Mouse (Mus musculus) brown adipose tissue, adult 24 weeks (tissue): ENCODE data around the gene Wnt2b. TPM values are rescaled to one million over a fixed set of nuclear protein-coding genes. Genes with fewer than 3 reads are reported as not detected.

Source experiments
- H3K27ac ChIP-seq: fragments of 200-500 bp; replicated peaks from 2 replicates; pipeline ENCODE4 v1.5.1; 2012; ENCODE audit warnings: low read depth, mild to moderate bottlenecking, low read length
- H3K4me1 ChIP-seq: fragments of 200-500 bp; 2 replicates; pipeline ENCODE4 v1.6.1; 2012; ENCODE audit warnings: low read length, mixed read lengths; ENCODE audit not compliant: control insufficient read depth, insufficient read depth, insufficient read length
- H3K4me3 ChIP-seq: fragments of 200-500 bp; 2 replicates; pipeline ENCODE4 v1.5.1; 2012; ENCODE audit warnings: low read depth, mild to moderate bottlenecking, low read length, moderate library complexity; ENCODE audit not compliant: insufficient read depth
- polyA plus RNA-seq: library from polyadenylated mRNA; stranded (reverse); fragments of >200 nt; gene quantifications from 2 replicates; pipeline ENCODE4 v1.2.4, GENCODE M21; 2012; ENCODE audit not compliant: missing spikeins, insufficient read depth, insufficient read length

Gene Wnt2b
- not detected in 2 replicates for polyA plus RNA-seq

DNA sequence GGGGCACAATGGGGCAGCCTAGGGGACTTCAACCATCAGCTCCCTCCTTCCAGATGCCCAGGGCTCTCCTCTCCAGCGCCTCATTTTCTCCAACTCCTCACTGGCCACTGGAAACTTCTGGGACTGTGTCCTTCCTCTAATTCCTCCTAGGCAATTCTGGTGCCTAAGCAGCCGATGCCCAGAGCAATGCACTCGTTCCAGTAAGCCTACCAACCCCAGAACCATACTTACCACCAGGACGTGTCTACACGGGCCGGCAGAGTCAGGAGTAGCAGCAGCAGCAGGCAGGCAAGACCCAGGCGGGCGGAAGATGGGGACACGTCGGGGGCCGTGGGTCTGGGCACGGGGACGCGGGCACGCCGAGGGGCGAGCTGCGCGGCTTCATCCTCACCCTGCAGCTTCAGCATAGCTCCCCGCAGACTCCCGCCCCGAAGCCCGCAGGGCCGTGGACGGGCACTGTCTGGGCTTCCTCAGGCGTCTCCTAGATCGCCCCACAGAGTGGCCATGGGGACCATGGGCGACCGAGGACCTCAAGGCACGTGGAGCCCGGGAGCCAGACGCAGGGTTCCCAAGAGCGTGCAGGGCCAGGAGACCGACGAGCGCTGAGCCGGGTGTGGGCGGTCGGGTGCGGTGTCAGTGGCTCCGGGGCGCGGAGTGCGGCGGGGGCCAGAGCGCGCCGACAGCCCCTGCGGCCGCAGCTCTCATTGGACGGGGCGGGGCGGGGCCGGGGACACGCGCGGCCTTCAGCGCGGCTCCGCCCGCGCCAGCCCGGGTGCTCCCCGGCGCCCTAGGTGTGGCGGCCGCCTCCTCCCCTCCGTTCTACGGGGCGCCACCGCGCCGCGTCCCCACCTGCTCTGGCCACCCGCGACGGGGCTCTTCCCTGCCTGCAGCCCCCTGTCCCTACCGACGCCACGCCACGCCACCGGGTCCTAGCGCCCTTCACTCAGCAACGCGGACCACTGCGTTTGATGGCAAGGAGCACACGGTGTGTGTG, at the start of gene Wnt2b:
TSS of gene Wnt2b (minus strand) at position 856 of the 994 bp plus-strand sequence.
- 0 out of 2 replicates have a peak, but pooled peaks cover 3% of the 10 kb centered on the region for H3K4me1 ChIP-seq
- H3K4me3 ChIP-seq = peak within 1 kb of the TSS; percentile 59
- H3K27ac ChIP-seq = no peak within 1 kb of the TSS

DNA sequence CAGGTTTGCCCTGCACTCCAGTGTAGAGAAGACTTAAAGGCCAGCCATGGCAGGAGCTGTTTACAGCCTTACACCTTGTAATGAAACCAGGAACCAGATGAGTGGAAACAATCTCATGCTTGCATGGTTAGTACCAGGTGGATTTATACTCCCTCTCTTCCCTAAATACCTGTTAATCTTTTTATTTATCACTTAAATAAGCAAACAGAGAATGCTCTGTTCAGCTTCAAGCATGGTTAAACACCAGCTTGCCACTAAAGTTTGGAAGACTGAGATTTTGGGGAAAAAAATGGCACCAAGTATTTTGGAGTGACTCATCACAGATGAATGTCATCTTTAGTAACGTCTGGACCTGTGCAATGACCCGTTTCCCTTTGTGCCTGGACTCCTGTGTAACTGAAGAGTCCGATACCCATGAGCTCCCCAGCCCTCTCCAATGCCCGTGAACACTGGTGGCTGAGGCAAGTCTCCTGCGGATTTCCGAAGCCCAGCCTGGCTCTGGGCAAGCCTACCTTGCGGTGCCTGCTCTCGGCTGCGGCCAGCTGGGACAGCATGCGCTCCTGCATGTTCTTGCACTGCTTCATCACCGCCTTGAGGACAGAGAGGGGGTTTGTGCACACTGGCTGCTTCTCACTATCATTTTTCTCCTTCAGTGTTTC, 49.1 kb upstream of the Wnt2b start:
- Histone ChIP-seq H3K4me1 (peaks cover 12% of the 10 kb centered on the region; the same call in 1 of the 2 replicates), H3K27ac (no peak overlapping the region), H3K4me3 (no peak overlapping the region)

DNA sequence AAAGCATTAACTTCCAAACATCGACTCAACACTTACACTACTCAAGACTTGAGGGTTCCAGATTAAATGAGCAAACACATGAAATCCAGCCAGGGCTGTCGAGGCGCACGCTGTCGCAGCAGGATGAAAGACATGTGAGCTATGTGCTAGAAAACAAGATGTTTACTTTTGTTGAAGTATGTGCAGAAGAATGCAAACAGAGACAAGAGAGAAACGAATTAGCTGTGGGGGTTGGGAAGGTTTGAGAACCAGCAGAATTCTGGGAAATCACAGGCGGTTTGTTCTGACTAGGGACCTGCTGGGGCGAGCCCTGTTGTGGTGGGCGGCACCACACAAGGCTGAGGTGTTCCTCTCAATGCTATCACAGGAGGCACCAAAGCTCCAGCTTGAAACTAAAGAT, 46.3 kb upstream of the Wnt2b start:
- H3K27ac ChIP-seq = no peak overlapping the region

DNA sequence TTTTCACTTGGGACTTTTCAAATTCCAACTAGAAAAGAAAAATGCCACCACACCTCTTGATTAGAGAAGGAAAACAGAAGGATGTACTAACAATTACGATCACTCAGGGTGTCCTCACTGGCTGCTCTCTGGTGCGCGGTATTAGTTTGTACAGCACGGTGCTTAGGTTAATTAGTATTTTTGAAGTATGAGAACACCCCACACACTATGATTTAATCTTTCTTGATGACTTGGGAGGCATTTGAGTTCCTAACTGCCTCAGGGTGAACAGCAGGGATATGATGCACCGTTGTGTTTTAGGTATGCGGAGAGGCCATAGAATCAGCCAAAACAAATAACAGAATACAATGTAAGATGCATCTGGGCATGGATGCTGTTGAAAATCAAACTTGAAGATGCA, 44.4 kb upstream of the Wnt2b start:
- no peaks in the 10 kb centered on the region for H3K4me1 ChIP-seq
- no peak overlapping the region for H3K4me3 ChIP-seq
- H3K27ac ChIP-seq = no peak overlapping the region

More for the DNA sequence above, 46.3 kb upstream of the Wnt2b start:
- Histone ChIP-seq H3K4me3 (no peak overlapping the region), H3K4me1 (0 out of 2 replicates have a peak, but pooled peaks cover 1% of the 10 kb centered on the region)

DNA sequence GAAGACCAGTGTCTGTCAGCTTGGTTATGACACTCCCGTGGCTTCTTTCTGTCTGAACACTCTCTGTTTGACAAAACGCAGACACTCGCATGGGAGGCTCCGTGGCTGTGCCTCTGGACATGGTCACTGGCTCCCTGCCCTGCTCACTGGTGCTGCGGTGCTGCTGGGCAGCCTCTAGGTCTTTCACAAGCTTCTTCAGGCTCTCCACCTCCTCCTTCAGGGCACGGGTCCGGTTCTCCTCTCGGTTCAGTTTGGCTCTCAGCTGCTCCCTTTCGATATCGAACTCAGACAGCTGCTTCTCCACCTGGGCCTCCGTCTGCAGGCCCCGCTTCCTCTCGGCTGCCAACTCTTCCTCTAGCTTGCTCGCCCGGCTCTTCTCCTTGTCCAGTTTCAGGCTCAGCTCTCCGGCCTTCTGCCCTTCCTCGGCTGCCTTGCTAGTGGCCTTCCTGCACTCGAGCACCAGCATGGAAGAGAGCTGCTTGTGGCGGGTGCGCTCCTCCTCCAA, 43.9 kb upstream of the Wnt2b start:
- H3K4me3 ChIP-seq = no peak overlapping the region
- H3K27ac ChIP-seq = no peak overlapping the region
- H3K4me1 ChIP-seq = no peaks in the 10 kb centered on the region

DNA sequence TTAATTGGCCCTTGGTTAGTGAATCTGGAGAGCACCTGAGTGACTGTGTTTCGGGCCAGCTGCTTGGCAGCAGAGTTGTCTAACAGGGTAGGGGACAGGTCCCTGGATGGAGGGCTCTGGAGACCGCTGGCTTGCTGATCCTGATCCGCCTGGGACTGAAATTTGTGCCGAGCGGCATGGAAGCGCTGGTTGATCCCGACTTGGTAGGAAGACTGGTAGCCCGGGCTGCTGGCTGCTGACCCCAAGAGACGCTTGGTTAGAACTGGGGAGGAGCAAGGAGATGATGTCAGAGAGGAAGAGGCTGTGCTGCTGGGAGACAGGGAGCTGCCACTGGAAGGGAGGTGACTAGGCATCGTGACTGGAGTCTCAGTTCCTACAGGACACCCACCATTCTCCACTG, 43.3 kb upstream of the Wnt2b start:
- no peak overlapping the region for H3K27ac ChIP-seq
- H3K4me3 ChIP-seq = no peak overlapping the region
- H3K4me1 ChIP-seq = no peaks in the 10 kb centered on the region

DNA sequence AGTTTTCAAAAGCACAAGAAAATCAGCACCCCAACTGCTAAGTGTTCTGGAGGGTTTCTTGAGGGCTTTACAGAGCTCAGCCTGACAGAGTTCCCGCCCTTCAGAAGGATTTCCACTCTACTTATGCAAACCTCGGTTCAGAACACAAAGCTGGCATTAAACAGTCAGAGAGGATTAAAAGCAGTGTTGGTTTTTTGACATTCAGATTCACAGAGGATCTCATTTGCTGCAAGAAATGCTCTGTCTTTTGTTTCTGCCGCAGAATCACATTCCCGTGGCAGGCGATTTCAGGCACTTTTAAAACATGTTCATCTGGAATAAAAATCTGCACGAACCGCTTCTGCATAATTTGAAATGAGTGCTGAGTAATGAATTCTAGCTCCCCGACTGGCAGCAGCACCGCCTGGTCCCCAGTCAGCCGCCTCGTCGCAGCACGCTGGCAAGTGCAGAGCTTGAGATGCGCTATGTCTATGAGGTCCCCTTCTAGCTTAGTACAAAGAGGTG, 42.3 kb upstream of the Wnt2b start:
- Histone ChIP-seq H3K27ac (no peak overlapping the region), H3K4me1 (no peaks in the 10 kb centered on the region)

DNA sequence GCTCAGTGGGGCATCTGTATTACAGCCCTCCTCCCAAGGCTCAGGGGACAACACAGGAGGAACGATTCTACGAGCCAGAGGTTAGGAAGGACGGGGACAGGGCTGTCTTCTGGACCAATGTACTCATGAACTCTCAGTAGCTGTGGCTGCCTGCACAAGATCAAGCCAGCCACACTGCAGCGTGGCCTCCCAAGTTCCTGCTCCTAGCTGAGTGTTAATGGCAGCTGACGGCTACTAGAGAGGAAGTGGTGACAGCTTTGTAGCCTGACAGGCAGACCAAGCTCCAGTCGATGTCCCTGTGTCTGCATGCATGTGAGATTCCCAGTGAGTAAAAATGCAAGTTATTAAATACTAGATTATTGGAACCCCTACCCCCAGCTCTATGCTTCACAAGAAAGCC, 39.7 kb upstream of the Wnt2b start:
- peak overlapping the region; percentile 31; the same call in 1 of the 2 replicates for H3K27ac ChIP-seq
- H3K4me1 ChIP-seq = no peaks in the 10 kb centered on the region
- H3K4me3 ChIP-seq = no peak overlapping the region

More for the DNA sequence above, 42.3 kb upstream of the Wnt2b start:
- H3K4me3 ChIP-seq = no peak overlapping the region

DNA sequence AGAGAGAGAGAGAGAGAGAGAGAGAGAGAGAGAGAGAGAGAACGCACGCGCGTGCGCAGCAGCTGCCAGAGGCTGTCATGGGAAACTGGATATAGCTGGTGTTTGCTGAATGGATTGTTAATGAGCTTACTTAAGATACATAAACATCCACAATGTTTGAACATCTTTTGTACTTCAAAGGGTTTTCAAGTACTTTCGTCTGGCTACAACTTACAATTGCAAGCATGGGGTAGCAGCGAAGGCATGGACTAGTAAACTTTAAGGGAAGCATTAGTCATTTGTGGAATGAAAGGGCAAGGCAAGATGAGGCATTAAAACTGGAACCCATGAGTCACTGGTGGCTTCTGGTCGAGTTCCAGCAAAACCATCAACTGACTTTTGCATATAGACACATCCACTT, 38.8 kb upstream of the Wnt2b start:
- Histone ChIP-seq H3K4me3 (no peak overlapping the region), H3K4me1 (peaks cover 4% of the 10 kb centered on the region; the same call in 1 of the 2 replicates), H3K27ac (no peak overlapping the region)

DNA sequence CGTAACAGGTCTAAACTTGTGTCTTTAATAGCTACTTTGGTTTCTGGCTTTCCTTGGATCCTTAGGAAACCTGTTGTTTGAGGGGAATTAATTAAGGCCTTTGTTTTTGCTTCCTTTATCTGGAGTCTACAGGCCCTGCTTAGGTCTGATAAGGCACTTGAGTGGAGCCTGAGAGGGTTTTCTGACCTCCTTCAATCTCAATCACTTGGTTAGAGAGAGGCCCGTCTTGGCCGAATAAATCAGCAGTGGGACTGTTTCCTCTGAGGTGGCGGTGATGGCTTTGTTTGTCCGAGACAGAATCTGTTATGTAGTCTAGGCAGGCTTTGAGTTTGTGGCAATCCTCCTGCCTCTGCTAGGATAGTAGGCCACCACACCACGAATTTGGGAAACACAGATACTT, 35.8 kb upstream of the Wnt2b start:
- peak overlapping the region; percentile 68 for H3K27ac ChIP-seq
- no peak overlapping the region for H3K4me3 ChIP-seq
- peaks cover 4% of the 10 kb centered on the region; the same call in 1 of the 2 replicates for H3K4me1 ChIP-seq

DNA sequence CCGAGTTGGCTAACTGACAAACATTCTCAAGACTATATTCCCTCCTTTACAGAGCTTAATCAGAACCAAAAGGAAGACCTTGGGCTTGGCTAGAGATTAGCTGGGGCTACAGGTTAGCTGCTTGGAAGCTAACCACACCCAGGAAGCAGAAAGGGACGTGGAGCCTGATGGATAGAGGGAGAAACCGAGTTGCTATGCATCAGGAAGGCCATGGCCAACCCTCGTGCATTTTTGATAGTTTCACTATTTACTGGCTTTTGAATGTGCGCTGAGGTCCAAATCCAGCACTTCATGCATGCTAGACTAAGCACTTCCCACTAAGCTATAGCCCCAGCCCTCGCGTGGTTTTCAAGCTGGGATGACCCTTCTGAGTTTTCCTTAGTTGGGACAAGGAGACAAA, 34.0 kb upstream of the Wnt2b start:
- Histone ChIP-seq H3K4me1 (peaks cover 4% of the 10 kb centered on the region; the same call in 1 of the 2 replicates), H3K27ac (no peak overlapping the region)

DNA sequence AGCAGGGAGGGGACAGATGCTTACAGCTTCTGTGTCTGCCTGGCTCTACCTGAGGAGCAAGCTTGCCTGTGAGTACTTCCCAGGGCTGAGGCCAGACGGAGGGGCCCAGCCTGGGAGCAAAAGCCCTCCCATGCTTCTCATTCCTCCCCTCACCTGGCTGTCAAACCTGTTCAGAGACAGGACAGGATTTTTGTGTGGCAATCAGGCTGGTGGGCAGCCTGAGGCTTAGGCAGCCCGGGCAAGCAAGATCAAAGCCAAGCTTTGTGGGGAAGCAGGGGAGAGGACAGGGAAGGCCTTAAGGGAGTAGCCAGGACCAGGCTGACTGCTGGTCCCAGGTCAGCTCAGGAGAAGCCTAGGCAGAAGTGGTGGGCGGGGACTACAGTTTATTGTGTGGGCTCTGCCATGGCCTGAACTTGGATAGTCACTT, 32.7 kb upstream of the Wnt2b start:
- Histone ChIP-seq H3K27ac (peak overlapping the region; percentile 60), H3K4me3 (no peak overlapping the region), H3K4me1 (peaks cover 4% of the 10 kb centered on the region; the same call in 1 of the 2 replicates)

More for the DNA sequence above, 34.0 kb upstream of the Wnt2b start:
- H3K4me3 ChIP-seq = no peak overlapping the region

DNA sequence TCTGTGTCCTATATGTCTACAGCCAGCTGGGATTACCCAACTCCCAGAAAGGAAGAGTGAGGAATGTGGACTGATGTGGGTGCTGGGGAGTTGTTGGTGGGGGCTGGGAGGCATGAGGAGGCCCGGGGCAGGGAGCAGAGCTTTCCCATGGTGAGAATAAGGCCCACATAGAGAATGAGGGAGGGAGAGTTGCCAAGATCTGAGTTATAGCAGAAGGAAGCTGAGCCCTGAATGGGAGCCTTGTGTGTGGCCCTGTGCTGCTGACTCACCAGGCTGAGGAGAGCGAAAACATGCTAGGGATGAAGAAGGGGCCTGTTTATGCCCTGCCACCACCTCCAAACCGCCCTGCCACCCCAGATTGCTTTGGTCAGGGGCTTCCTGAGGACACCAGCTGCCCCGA, 32.1 kb upstream of the Wnt2b start:
- peak overlapping the region; percentile 60 for H3K27ac ChIP-seq

DNA sequence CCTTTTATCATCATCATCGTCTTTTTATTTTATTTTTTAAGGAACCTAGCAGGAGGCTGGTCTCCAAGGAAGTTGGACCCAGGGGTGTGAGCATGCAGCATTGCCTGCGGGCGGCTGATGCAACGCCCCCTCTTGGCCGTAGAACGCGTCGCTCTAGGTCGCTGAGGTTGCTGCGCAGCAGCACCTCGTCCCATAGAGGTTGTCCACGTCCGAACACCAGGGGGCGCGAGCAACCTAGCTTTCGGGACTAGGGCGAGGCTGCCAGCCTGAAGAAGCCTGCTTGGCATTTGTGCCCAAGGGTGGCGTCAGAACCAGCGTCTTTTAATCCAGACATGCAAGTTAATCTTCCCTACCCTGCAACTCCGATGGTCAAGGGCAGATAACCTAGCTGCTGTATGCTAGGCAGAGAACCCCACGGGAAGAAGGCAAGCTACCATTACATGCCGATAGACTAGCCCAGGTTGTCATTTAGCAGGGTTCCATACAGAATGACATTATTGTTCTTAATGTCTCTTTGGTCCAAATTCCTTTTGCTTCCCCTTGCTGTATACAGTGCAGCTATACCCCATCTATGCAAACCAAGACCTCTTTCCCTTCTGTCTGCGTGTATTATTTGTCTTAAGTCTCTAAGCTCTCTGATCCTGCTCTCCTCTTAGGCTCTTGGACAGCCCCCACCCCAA, 31.1 kb upstream of the Wnt2b start:
- Histone ChIP-seq H3K4me3 (no peak overlapping the region), H3K27ac (no peak overlapping the region), H3K4me1 (peaks cover 4% of the 10 kb centered on the region; the same call in 1 of the 2 replicates)

More for the DNA sequence above, 32.1 kb upstream of the Wnt2b start:
- H3K4me3 ChIP-seq = no peak overlapping the region
- H3K4me1 ChIP-seq = peaks cover 4% of the 10 kb centered on the region; the same call in 1 of the 2 replicates
